Mouse (Mus musculus) cortical plate, adult 2 months (tissue): ENCODE measurements around the gene Stab2. TPM values are rescaled to one million over a fixed set of nuclear protein-coding genes. Genes with fewer than 3 reads are reported as not detected.

Experiments used
- H3K27ac ChIP-seq: fragments of 200-500 bp; 2 replicates; pipeline ENCODE4 v1.5.1; 2012; ENCODE audit warnings: low read length, control low read depth, inconsistent platforms; ENCODE audit not compliant: insufficient read depth
- H3K4me1 ChIP-seq: fragments of 200-500 bp; 2 replicates; pipeline ENCODE4 v1.6.1; 2011; ENCODE audit warnings: low read length; ENCODE audit not compliant: control insufficient read depth, insufficient read depth
- H3K4me3 ChIP-seq: fragments of 200-500 bp; 2 replicates; pipeline ENCODE4 v1.5.1; 2011; ENCODE audit warnings: mild to moderate bottlenecking, low read length, control low read depth; ENCODE audit not compliant: insufficient read depth
- CTCF ChIP-seq: fragments of 200-500 bp; IDR thresholded peaks from 2 replicates; pipeline ENCODE4 v1.5.1; 2011; ENCODE audit warnings: mild to moderate bottlenecking, control low read depth, low read length; ENCODE audit not compliant: insufficient read depth; ENCODE audit errors: extremely low read depth
- POLR2A ChIP-seq: fragments of 200-500 bp; IDR thresholded peaks from 2 replicates; pipeline ENCODE4 v1.6.1; 2011; ENCODE audit warnings: mild to moderate bottlenecking, low read length, control low read depth; ENCODE audit not compliant: insufficient read depth; ENCODE audit errors: extremely low read depth
- polyA plus RNA-seq: library from polyadenylated mRNA; depleted of rRNA; stranded (reverse); fragments of >200 nt; gene quantifications from 2 replicates; pipeline ENCODE4 v1.2.3, GENCODE M21; 2012

Stab2 gene
- polyA plus RNA-seq, 1 experiment: 0.23 TPM

DNA sequence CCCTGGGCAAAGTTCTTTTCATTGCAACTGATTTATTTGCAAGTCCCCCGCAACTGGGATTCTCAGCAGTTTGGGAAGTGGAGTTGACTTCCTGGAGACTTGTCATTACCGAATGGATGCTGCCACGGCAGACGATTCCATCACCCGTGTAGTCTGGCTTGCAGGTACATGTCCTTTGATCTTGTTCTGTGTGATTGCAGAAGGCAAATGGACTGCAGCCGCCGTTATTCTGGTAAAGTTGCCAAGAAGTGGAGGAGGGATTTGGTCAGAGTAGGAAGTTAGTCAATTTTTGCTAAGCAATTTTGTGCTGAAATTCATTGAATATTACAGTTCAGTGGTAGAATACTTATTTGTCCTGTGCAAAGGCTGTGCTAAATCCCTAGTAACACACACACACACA is 129.1 kb downstream of the Stab2 start:
- no peak overlapping the region for H3K27ac ChIP-seq
- no peaks in the 10 kb centered on the region for H3K4me1 ChIP-seq
- H3K4me3 ChIP-seq: no peak overlapping the region
- TF ChIP-seq POLR2A (no peak), CTCF (no peak)

DNA sequence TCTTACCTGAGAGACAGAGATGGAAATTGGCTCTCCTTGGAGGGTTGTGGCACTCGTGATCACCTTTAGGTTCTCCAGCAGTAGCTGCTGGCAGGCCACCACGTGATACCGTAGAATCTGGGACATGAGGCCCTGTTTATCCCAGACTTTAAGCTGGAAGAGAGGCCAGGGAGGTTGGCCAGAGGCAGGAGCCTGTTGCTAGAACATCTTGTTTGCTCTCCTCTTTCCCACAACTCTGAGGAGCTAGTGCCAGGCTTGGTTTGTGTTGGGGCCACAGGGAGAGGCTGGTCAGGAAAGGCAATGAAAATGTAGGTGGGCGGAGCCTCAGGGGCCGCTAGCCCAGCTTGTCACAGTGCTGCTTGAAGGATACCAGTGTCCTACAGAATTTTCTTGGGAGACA is 135.2 kb downstream of the Stab2 start:
- no peak for TF ChIP-seq CTCF
- no peak for TF ChIP-seq POLR2A
- Histone ChIP-seq H3K4me3 (no peak overlapping the region), H3K27ac (no peak overlapping the region), H3K4me1 (no peaks in the 10 kb centered on the region)

DNA sequence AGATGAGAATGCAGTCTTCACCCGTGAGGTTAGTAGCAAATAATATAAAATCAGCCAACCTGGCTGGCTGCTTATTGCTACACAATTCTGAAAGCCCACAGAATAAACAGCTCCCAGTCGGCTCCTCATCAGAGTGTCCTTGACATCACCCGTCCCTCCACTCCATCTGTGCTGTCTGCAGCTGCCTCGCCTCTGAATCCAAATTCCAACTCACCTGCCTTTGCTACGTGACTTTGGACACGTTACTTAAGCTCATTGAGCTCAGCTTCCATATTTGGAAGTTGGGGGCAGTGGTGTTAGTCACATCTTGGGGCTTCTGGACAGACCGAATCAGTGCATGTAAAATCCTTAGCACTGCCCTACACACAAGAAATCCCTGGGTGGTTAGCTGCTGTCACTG is 135.7 kb downstream of the Stab2 start:
- Histone ChIP-seq H3K4me3 (no peak overlapping the region), H3K27ac (no peak overlapping the region), H3K4me1 (no peaks in the 10 kb centered on the region)
- no peak for TF ChIP-seq POLR2A
- no peak for TF ChIP-seq CTCF

DNA sequence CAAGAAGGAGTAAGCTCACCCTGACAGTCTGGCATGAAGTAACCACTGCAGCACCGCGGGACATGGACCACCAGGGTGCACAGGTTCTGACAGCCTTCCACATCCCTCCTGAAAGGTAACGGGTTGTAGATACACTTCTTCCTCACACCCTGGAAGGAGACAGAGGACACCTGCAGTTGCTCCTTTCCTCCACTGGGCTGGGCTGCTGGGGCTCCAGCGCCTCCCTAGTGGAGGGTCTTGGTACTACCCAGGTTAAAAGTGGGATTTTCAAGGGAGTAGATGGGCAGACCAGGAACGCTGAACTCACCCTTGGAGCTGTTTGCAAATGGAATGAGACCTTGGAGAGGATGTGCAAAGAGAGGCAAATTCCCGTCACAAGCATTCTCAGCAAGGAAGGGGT is 144.4 kb downstream of the Stab2 start:
- Histone ChIP-seq H3K27ac (no peak overlapping the region), H3K4me1 (no peaks in the 10 kb centered on the region), H3K4me3 (no peak overlapping the region)
- TF ChIP-seq POLR2A: no peak
- TF ChIP-seq CTCF: 0 out of 2 replicates have a peak, but pooled peaks have one; percentile 15

- Histone ChIP-seq H3K4me3 (no peak overlapping the region), H3K4me1 (no peaks in the 10 kb centered on the region), H3K27ac (no peak overlapping the region)
- TF ChIP-seq POLR2A (no peak), CTCF (no peak)
Measured at GRCm38 (mm10) chr10:86862496-86862895, 145.3 kb downstream of the Stab2 start.

GRCm38 (mm10) chr10:86860396-86860795 is 147.4 kb downstream of the Stab2 start:
- Histone ChIP-seq H3K27ac (no peak overlapping the region), H3K4me3 (no peak overlapping the region), H3K4me1 (no peaks in the 10 kb centered on the region)
- TF ChIP-seq CTCF: no peak
- no peak for TF ChIP-seq POLR2A

- no peak overlapping the region for H3K4me3 ChIP-seq
- no peaks in the 10 kb centered on the region for H3K4me1 ChIP-seq
- TF ChIP-seq POLR2A (no peak), CTCF (no peak)
- no peak overlapping the region for H3K27ac ChIP-seq
Measured at GRCm38 (mm10) chr10:86853433-86853832, 154.4 kb downstream of the Stab2 start.

DNA sequence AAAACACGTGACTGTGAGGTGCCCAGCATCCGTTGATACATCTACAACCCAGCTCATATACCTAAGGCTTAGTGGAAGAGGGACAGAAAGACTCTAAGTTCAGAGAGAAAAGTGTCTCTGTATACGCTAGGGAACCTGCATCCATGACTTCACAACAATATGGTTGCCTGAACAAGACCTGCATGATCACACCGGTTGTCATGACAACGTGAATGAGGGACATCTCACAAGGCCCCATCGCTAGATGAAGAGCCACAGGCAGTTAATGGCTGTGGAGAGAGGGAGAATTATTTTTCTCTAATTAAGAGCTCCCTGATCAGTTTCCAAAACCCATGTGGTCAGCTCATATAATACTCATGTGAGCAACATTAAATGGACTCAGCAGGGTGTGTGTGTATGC is 155.7 kb downstream of the Stab2 start:
- H3K4me3 ChIP-seq: no peak overlapping the region
- H3K27ac ChIP-seq: no peak overlapping the region
- TF ChIP-seq POLR2A: no peak
- TF ChIP-seq CTCF: no peak
- no peaks in the 10 kb centered on the region for H3K4me1 ChIP-seq

GRCm38 (mm10) chr10:86849508-86849907 is 158.3 kb downstream of the Stab2 start:
- H3K4me3 ChIP-seq: no peak overlapping the region
- no peaks in the 10 kb centered on the region for H3K4me1 ChIP-seq
- H3K27ac ChIP-seq: no peak overlapping the region
- TF ChIP-seq CTCF (no peak), POLR2A (no peak)

- H3K27ac ChIP-seq: no peak overlapping the region
- TF ChIP-seq POLR2A (no peak), CTCF (no peak)
- no peak overlapping the region for H3K4me3 ChIP-seq
- no peaks in the 10 kb centered on the region for H3K4me1 ChIP-seq
Measured at GRCm38 (mm10) chr10:86849087-86849486, 158.7 kb downstream of the Stab2 start.
